Mouse (Mus musculus): ENCODE data around the gene Thtpa. TPM values are rescaled to one million over a fixed set of nuclear protein-coding genes. Genes with fewer than 3 reads are reported as not detected.
A peak's percentile ranks its signal among the peaks of the same experiment; 100 is the strongest.

Gene Thtpa
- polyA plus RNA-seq, 1 experiment from 2014 or later, result 19.2 TPM

GRCm38 (mm10) chr14:55086009-55086514 is 8.5 kb upstream of the Thtpa start:
- Histone ChIP-seq H3K36me3 (ENCODE audit: insufficient read depth) (no peaks in the 10 kb centered on the region), H3K27me3 (ENCODE audit: insufficient read depth, low read length) (no peaks in the 10 kb centered on the region), H3K4me3 (ENCODE audit: low read depth, low read length) (no peak overlapping the region), H3K4me1 (ENCODE audit: insufficient read depth) (no peaks in the 10 kb centered on the region), H3K9ac (no peak overlapping the region), H3K27ac (ENCODE audit: low read depth) (no peak overlapping the region), H3K9me3 (ENCODE audit: low read depth, low read length) (no peaks in the 10 kb centered on the region), H3K4me2 (no peak overlapping the region)
- no peak for ATAC-seq (ENCODE audit: insufficient read depth)
- TF ChIP-seq CTCF (IDR thresholded peaks at IDR 0.05; ENCODE audit: low read depth), result no peak
- DNase-seq, result no peak
- WGBS, result 80% methylated on average over 6 of the region's 6 CpGs

DNA sequence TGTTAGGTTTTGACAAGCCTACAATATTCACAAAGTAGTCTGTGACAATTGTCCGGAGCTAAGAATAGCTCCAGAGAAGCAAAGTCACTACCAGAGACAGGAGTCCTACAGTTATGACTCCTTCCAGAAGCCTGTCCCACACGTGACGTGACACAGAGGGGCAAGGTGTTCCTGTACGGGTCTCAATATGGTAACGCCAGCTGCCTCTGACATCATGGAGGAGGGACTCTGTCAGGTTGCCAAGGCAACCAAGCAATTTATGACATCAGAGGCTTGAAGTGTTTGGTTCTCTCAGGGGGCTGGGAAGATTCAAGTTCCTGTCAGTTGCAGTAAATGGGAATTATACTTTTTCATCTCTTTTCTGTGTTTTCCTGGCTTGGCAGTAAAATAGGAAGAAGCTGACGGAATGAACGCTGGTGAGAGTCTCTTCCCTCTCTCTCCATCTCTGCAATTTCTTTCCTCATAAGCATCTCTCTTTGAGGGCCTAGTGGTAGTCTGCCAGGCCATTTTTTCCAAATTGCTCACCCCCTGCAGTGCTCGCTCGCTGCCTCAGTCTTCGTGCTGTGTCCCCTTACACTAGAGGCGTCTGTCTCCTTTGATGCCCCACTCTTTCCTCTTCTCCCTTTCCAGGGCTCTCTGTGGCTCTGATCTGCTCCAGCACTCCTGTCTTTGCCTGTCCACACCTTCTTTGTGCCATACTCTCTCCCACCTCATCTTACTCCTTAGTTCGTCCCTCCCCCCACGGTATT is 5.2 kb upstream of the Thtpa start:
- DNase-seq, result peak; percentile 49
- Histone ChIP-seq H3K27ac (ENCODE audit: low read depth) (no peak overlapping the region), H3K4me2 (no peak overlapping the region), H3K9ac (no peak overlapping the region), H3K4me3 (ENCODE audit: low read depth, low read length) (no peak overlapping the region), H3K4me1 (ENCODE audit: insufficient read depth) (no peaks in the 10 kb centered on the region; the same call in 1 of the 2 replicates), H3K36me3 (ENCODE audit: insufficient read depth) (no peaks in the 10 kb centered on the region), H3K27me3 (ENCODE audit: insufficient read depth, low read length) (no peaks in the 10 kb centered on the region), H3K9me3 (ENCODE audit: low read depth, low read length) (no peaks in the 10 kb centered on the region)
- WGBS, result 53% methylated on average over 13 of the region's 13 CpGs
- no peak for ATAC-seq (ENCODE audit: insufficient read depth)
- TF ChIP-seq CTCF (IDR thresholded peaks at IDR 0.05; ENCODE audit: low read depth), result no peak

DNA sequence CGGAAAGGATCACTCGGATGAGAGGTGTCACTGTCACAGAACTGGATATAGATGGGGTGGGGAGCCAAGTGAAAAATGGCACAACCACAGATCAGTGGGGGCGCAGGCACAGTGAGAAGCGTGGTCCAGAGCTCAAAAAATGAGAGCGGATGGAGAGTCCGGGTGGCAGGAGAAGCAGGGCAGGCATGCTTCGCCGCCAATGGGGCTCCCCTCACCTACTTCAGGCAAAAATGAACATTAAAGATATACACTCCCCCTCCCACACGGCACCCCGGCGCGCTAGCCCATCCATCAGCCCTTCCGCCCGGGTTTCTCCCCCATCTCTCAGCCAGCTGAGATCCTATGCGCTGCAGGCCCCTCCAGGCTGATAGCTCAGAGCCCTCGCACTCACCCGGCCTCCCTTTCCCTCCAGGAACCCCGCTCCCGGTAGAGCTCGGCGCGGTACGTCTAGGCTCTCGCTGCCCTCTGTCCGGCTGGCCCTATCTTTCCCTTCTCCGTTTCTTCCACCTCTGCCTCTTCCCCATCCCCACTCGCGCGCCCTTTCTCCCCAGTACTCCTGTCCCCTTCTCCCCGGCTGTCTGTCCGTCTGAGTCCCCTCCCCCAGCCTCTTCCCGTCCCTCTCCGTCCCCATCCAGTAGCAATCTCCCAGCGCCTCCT is 3.2 kb upstream of the Thtpa start:
- DNase-seq (no peak), ATAC-seq (ENCODE audit: insufficient read depth) (0 out of 2 replicates have a peak, but pooled peaks have one; percentile 5)
- peak overlapping the region; percentile 66; the same call in 1 of the 2 replicates for H3K27ac ChIP-seq (ENCODE audit: low read depth)
- H3K27me3 ChIP-seq (ENCODE audit: insufficient read depth, low read length), result no peaks in the 10 kb centered on the region
- peaks cover 8% of the 10 kb centered on the region for H3K4me1 ChIP-seq (ENCODE audit: insufficient read depth)
- no peaks in the 10 kb centered on the region for H3K9me3 ChIP-seq (ENCODE audit: low read depth, low read length)
- peak overlapping the region; percentile 77 for H3K4me2 ChIP-seq
- H3K9ac ChIP-seq, result peak overlapping the region; percentile 68
- 3% methylated on average over 34 of the region's 34 CpGs for WGBS
- no peak for TF ChIP-seq CTCF (IDR thresholded peaks at IDR 0.05; ENCODE audit: low read depth)
- peak overlapping the region; percentile 54 for H3K4me3 ChIP-seq (ENCODE audit: low read depth, low read length)
- H3K36me3 ChIP-seq (ENCODE audit: insufficient read depth), result no peaks in the 10 kb centered on the region

- ATAC-seq (ENCODE audit: insufficient read depth), result peak; percentile 84
- peak; percentile 92 for DNase-seq
- H3K4me1 ChIP-seq (ENCODE audit: insufficient read depth), result peaks cover 12% of the 10 kb centered on the region
- TF ChIP-seq CTCF (IDR thresholded peaks at IDR 0.05; ENCODE audit: low read depth), result no peak
- H3K36me3 ChIP-seq (ENCODE audit: insufficient read depth), result no peaks in the 10 kb centered on the region
- peak within 1 kb of the TSS; percentile 66 for H3K27ac ChIP-seq (ENCODE audit: low read depth)
- WGBS, result under 1% methylated on average over 34 of the region's 34 CpGs
- H3K4me2 ChIP-seq, result peak within 1 kb of the TSS; percentile 77
- peak within 1 kb of the TSS; percentile 68 for H3K9ac ChIP-seq
- no peaks in the 10 kb centered on the region for H3K27me3 ChIP-seq (ENCODE audit: insufficient read depth, low read length)
- no peaks in the 10 kb centered on the region for H3K9me3 ChIP-seq (ENCODE audit: low read depth, low read length)
- peak within 1 kb of the TSS; percentile 54 for H3K4me3 ChIP-seq (ENCODE audit: low read depth, low read length)
These were observed 2.5 kb upstream of the Thtpa start, which contains the start of gene Zfhx2 for GRCm38 (mm10) chr14:55092011-55092577. Zfhx2 (minus strand) TSS chr14:55092324.

DNA sequence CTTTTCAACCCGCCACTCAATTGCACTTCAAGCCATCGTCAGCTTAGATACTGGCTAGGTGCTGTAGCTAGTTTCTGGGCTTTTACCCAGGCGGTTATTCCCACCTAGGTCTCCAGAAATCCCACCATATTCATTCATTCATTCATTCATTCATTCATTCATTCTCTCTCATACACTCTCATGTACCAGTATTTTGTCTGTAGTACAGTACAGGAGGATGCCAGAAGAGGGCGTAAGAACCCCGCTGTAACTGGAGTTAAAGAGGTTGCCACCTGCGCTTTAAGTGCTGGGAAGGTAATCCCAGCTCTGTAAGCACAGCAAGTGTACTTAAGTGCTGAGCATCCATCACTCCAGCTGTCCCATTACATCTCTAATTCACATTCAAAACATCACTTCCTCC is 657 bp upstream of the Thtpa start:
- Histone ChIP-seq H3K4me1 (ENCODE audit: insufficient read depth) (peaks cover 12% of the 10 kb centered on the region), H3K4me2 (peak overlapping the region; percentile 81), H3K27ac (ENCODE audit: low read depth) (no peak overlapping the region), H3K9ac (no peak overlapping the region), H3K9me3 (ENCODE audit: low read depth, low read length) (no peaks in the 10 kb centered on the region), H3K27me3 (ENCODE audit: insufficient read depth, low read length) (no peaks in the 10 kb centered on the region), H3K4me3 (ENCODE audit: low read depth, low read length) (no peak overlapping the region), H3K36me3 (ENCODE audit: insufficient read depth) (peaks cover 12% of the 10 kb centered on the region; the same call in 1 of the 2 replicates)
- TF ChIP-seq CTCF (IDR thresholded peaks at IDR 0.05; ENCODE audit: low read depth), result peak; percentile 20; the same call in 1 of the 2 replicates
- DNase-seq (no peak), ATAC-seq (ENCODE audit: insufficient read depth) (no peak)
- WGBS, result 40% methylated on average over 6 of the region's 6 CpGs

DNA sequence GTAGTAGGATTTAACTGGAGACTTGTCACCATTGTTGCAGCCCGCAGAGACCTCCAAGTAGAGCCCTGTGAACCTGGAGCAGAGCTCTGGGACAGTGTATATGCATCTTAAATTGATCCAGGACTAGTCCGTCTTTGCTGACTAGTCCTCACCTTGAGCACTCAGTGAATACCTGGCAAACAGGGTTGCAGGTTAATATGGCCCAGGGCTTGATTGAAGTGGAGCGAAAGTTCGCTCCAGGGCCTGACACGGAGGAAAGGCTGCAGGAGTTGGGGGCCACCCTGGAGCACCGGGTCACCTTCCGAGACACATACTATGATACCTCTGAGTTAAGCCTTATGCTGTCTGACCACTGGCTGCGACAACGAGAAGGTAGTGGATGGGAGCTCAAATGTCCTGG is 679 bp downstream of the Thtpa start:
- ATAC-seq (ENCODE audit: insufficient read depth), result peak; percentile 9; the same call in 1 of the 2 replicates

More for the DNA sequence above, 679 bp downstream of the Thtpa start:
- no peak for TF ChIP-seq CTCF (IDR thresholded peaks at IDR 0.05; ENCODE audit: low read depth)
- peaks cover 16% of the 10 kb centered on the region; the same call in 1 of the 2 replicates for H3K36me3 ChIP-seq (ENCODE audit: insufficient read depth)
- no peaks in the 10 kb centered on the region for H3K27me3 ChIP-seq (ENCODE audit: insufficient read depth, low read length)
- no peak for DNase-seq
- H3K4me2 ChIP-seq, result peak overlapping the region; percentile 81
- WGBS, result 46% methylated on average over 9 of the region's 9 CpGs
- peaks cover 12% of the 10 kb centered on the region for H3K4me1 ChIP-seq (ENCODE audit: insufficient read depth)
- no peaks in the 10 kb centered on the region for H3K9me3 ChIP-seq (ENCODE audit: low read depth, low read length)
- peak overlapping the region; percentile 62 for H3K27ac ChIP-seq (ENCODE audit: low read depth)
- H3K9ac ChIP-seq, result peak overlapping the region; percentile 69
- H3K4me3 ChIP-seq (ENCODE audit: low read depth, low read length), result peak overlapping the region; percentile 66

Data from lung, embryonic 14.5 days (tissue).